Mouse (Mus musculus): ENCODE measurements around the gene Atp6v0c.

Gene Atp6v0c

GRCm38 (mm10) chr17:24169317-24170065, at the start of gene Atp6v0c:
Gene Atp6v0c, minus strand, starts transcription at chr17:24169702.
- DNase-seq (ENCODE audit: low read depth, low spot score), result peak; percentile 88

GRCm38 (mm10) chr17:24216836-24217235, 47.3 kb upstream of the Atp6v0c start:
- no peak for DNase-seq (ENCODE audit: low read depth, low spot score)

- no peak for DNase-seq (ENCODE audit: low read depth, low spot score)
Measured at GRCm38 (mm10) chr17:24213186-24213585, 43.7 kb upstream of the Atp6v0c start.

DNA sequence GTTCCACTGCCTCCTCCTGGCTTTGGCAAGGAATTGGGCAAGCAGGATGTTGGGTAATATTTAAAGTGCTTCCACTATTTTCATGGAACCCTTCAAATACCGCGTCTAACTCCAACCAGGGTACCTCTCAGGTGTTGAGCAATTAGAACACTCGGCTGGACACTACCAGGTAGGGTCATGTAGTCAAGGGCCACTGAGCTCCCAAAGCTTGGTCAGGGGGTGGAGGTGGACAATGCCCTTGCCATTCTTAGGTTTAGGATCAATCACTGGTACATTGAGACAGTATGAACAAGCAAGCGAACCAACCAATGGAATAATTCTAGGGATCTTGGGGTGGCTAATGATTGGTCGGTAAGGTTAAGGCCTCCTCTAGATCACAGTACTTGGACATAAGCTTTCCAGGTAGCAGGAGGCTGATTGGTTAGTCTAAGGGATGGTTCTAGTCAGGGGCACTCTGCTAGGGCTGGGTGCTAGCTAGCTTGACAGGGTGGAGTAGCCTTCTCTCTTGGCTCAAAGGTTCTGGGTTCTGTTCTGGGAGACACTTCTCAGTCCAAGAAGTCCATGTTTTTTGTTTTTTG, 43.0 kb upstream of the Atp6v0c start:
- no peak for DNase-seq (ENCODE audit: low read depth, low spot score)

GRCm38 (mm10) chr17:24211631-24212440, 42.3 kb upstream of the Atp6v0c start:
- DNase-seq (ENCODE audit: low read depth, low spot score), result no peak

GRCm38 (mm10) chr17:24210591-24210990, 41.1 kb upstream of the Atp6v0c start:
- no peak for DNase-seq (ENCODE audit: low read depth, low spot score)

DNA sequence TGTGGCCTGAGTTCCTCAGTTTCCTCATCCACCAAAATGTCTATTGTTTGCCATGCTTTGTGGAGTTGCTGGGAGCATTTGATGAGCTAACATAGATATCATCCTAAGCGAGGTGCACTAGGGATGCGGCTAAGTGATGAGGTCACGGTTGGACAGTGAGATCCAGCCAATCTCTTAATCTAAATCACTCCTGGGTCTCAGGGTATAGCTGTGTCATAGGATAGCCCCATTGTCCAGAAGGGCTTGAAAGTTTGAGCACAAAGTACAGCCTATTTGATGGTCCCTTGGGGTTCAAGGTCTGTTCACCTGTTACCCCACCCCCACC, 40.4 kb upstream of the Atp6v0c start:
- no peak for DNase-seq (ENCODE audit: low read depth, low spot score)

DNA sequence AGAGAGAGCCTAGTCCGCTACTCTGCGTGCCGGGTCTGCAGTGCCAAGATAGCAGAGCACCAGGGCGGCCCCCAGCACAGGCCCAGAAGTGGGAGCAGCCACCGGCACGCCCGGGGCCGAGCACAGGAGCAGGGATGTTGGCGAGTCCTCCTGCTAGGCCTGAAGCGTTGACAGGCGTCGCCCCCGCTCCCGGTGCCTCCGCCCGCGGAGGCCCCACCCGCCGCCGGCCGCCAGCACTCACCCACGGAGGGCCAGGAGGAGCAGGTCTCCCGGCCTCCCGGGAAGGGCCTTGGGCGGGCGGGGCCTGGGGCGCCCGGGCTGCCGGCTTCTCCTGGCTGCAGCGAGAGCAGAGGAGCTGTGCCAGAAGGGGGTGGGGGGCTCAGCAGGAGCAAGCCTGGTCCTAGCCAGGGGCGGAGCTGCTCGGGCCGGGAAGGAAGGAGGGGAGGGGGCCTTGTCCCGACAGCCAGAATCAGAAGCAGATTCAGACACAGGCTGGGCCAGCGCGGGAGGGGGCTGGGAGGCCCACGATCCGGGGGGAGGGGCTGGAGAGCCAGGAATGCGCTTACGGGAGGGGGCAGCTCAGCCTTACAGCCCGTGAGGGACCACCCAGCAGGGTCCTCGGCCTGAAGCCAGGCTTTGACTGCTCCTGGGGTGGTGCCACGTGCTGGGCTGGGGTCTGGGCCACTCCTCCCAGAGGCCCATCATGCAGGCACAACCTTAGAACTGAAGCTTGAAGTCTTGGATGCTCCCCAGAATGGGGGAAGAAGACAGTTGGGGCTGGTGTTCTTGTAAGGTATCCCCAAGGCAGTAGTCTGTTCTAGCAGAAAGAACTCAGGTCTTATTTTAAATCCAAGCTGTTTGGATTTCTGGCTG, 39.8 kb upstream of the Atp6v0c start, which contains the start of gene Ntn3:
Ntn3 (minus strand) TSS at position 489 of the 873 bp plus-strand sequence.
- DNase-seq (ENCODE audit: low read depth, low spot score), result no peak

DNA sequence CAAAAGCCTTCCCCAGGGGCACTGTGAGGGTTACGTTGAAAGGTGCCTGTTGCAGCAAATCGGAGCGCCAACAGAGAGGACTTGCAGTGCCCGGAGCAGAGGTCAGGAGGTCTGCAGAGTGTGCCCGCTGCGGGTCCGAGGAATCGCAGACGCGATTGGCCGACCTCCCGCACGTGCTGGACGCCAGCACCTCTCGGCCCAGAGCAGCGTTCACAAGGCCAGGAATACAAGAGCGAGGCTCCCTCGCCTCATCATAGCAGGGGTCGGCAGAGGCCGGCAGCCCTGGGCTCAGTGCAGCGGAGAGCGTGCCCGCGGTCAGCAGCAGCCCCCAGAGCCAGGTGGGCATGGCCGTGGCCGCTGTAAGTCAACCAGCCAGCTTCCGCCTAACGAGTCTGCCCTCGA, 39.1 kb upstream of the Atp6v0c start:
- DNase-seq (ENCODE audit: low read depth, low spot score), result no peak

- DNase-seq (ENCODE audit: low read depth, low spot score), result no peak
Measured at GRCm38 (mm10) chr17:24207768-24208640, 38.5 kb upstream of the Atp6v0c start.

- no peak for DNase-seq (ENCODE audit: low read depth, low spot score)
Measured at GRCm38 (mm10) chr17:24206451-24207351, 37.2 kb upstream of the Atp6v0c start.

- DNase-seq (ENCODE audit: low read depth, low spot score), result no peak
Measured at GRCm38 (mm10) chr17:24205908-24206361, 36.4 kb upstream of the Atp6v0c start.

DNA sequence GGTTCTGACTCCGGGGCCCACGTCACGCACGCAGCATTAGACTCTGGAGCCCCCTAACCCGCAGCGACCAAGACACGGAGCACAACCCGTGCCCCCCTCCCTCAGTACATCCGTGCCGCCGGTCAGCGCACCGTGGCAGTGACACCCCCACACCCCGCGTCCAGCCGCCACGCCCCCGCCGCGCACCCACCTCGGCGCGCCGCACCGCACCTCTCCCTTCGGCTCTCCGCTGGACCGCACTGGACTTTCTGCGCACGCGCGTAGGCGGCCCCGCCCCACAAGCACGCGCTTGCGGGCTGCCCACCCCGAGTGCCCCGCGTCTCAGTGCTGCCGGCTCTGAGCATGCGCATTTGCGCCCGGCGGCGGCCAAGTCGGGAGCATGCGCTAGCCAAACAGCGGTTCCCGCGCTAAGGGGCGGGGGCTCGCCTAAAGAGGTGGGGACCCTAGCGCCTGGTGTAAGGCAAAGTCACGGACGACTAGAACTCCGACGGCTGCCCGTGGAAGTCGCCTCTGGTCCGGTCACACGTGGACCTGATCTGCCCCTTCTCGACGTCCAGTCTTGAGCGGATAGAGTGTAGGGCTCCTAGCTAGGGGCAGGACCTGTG, 35.9 kb upstream of the Atp6v0c start, which contains the start of gene Tbc1d24:
Tbc1d24 (minus strand) TSS at position 279 of the 605 bp plus-strand sequence.
- DNase-seq (ENCODE audit: low read depth, low spot score), result peak; percentile 86

- DNase-seq (ENCODE audit: low read depth, low spot score), result no peak
Measured at GRCm38 (mm10) chr17:24204846-24205245, 35.3 kb upstream of the Atp6v0c start.

GRCm38 (mm10) chr17:24203611-24204534, 34.4 kb upstream of the Atp6v0c start:
- no peak for DNase-seq (ENCODE audit: low read depth, low spot score)

DNA sequence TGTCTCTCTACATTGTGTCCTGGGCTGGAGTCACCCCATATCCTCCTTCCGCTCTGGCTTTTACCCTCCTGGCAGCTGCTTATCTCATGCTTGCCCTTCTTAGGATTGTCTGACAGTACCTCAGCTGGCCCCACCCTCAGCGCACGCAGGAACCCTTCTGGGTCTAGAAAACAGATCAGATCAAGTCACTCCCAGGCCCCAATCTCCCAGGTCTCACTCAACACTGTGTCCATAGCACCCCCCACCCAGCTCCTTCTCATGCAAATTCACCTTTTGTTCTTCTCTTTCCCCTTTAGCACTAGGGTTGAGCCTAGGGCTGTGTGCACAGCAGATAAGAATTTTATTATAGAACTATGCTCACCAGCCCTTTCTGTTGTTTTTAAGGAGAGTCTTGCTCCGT, 33.6 kb upstream of the Atp6v0c start:
- DNase-seq (ENCODE audit: low read depth, low spot score), result no peak

DNA sequence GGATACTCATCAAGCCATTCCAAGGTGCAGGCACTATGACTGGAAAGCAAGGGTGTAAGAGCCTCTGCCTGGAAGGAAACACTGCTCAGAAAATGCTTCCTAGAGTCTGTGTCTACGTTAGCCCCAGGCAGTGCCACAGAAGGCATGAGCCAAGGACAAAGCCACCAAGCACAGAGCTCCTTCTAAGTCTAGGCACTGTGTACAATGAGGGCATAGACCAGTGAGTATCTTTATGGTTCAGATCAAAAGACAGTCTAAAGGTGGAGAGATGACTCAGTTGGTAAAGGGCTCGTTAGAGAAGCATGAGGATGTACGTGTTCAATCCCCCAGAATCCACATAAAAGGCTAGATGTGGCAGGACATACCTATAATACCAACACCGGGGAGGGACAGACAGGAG, 31.6 kb upstream of the Atp6v0c start:
- DNase-seq (ENCODE audit: low read depth, low spot score), result no peak

- DNase-seq (ENCODE audit: low read depth, low spot score), result no peak
Measured at GRCm38 (mm10) chr17:24199741-24200140, 30.2 kb upstream of the Atp6v0c start.

Measured in retina, adult 2 months (tissue).